Mouse (Mus musculus) lung, postnatal 0 days (tissue): Measurements from ENCODE around the gene Cntrl.

Source experiments
- CTCF ChIP-seq: IDR thresholded peaks from 2 replicates; pipeline ENCODE4 v1.5.1; 2016; ENCODE audit warnings: antibody characterized with exemption, mild to moderate bottlenecking
- EP300 ChIP-seq: IDR thresholded peaks from 2 replicates; pipeline ENCODE4 v1.6.1; 2016; ENCODE audit warnings: antibody characterized with exemption, mild to moderate bottlenecking, control low read depth

DNA sequence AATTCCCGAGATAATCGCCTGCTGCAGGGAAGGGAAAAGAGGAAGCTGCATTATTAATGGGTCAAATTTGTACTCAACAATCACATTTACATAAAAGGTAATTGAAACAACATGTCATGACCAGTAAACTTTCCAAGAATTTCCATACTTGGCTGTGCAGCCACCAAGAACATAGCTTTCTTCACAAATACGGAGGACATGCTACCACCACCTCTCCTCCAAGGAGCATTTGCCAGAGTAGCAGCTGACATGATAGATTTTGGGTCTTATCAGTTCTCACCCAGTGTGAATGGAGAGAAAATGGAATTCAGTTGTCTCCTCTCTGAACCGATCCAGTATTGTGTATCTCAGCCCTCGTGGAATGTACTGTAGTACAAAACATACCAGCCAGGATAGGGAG, 90.2 kb downstream of the Cntrl start:
- no peak for TF ChIP-seq CTCF
- TF ChIP-seq EP300: no peak
